Mouse (Mus musculus): ENCODE data around the gene Fhdc1.

The Fhdc1 gene

DNA sequence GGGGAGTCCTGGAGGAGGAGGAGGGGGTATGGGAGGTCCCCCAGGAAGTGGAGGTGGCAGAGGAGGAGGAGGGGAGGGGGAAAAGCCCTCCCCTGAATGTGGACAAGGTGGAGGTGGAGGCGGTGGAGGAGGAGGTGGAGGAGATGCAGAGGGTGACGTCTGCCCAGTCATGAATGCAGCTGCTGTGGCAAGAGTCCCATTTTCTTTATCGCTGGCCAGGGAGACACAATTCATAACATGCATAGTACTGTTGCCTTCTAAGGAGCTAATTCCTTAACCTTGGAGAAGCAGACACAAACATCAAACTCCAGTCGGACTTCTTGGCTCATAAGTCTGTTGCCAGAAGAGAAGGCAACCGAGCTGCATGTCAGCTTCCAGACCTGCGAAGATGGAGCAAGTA, 5.8 kb downstream of the Fhdc1 start:
- in situ Hi-C loops (cut with MboI, MseI): no loop called here

GRCm38 (mm10) chr3:84472955-84473354, 7.3 kb downstream of the Fhdc1 start:
- in situ Hi-C loops (cut with MboI, MseI): no loop called here

GRCm38 (mm10) chr3:84472527-84472926, 7.7 kb downstream of the Fhdc1 start:
- in situ Hi-C loops (cut with MboI, MseI): no loop called here

DNA sequence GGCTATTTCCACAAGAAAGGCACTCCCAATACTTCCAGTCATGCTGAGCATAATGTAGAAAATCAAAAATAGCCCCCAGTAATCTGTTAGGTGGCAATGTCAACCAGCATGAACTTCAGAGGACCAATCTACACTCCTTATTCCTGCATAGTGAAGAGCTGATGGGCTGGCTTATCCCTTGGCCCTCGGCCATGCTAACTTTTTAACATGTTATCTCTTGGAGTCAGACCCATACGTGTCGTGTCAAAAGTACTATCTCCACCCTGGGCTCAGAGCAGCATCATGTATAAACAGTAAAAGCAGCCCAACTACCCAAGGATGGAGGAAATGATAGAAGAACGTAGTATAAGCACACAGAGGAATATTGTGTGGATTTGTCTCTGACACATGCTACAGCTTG, 9.1 kb downstream of the Fhdc1 start:
- in situ Hi-C loops (cut with MboI, MseI): no loop called here

- in situ Hi-C loops (cut with MboI, MseI): no loop called here
Observed at GRCm38 (mm10) chr3:84468111-84468453, 12.1 kb downstream of the Fhdc1 start.

- in situ Hi-C loops (cut with MboI, MseI): no loop called here
Observed at GRCm38 (mm10) chr3:84467419-84468110, 12.7 kb downstream of the Fhdc1 start.

- in situ Hi-C loops (cut with MboI, MseI): no loop called here
Observed at GRCm38 (mm10) chr3:84465822-84466500, 14.3 kb downstream of the Fhdc1 start.

GRCm38 (mm10) chr3:84461687-84462086, 18.5 kb downstream of the Fhdc1 start:
- in situ Hi-C loops (cut with MboI, MseI): no loop called here

GRCm38 (mm10) chr3:84460952-84461351, 19.3 kb downstream of the Fhdc1 start:
- in situ Hi-C loops (cut with MboI, MseI): no loop called here

DNA sequence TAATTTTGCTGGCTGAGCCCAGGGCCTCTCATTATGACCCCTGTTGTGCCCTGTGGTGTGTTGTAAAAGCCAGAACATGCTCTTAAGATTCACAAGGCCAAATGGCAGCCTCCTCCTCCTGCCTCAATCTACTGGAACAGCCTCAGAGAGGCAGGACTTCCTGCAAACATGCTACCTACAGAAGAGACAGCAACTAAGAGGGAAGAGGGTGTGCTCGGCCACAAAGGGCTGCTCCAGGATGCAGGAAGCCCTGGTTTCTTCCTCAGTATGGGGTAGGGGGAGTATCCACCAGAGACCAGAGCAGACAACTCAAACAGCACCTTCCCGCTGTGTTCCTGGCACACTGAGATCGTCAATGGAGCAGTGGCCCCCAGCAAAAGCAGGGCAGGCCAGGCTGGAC, 19.7 kb downstream of the Fhdc1 start:
- in situ Hi-C loops (cut with MboI, MseI): no loop called here

DNA sequence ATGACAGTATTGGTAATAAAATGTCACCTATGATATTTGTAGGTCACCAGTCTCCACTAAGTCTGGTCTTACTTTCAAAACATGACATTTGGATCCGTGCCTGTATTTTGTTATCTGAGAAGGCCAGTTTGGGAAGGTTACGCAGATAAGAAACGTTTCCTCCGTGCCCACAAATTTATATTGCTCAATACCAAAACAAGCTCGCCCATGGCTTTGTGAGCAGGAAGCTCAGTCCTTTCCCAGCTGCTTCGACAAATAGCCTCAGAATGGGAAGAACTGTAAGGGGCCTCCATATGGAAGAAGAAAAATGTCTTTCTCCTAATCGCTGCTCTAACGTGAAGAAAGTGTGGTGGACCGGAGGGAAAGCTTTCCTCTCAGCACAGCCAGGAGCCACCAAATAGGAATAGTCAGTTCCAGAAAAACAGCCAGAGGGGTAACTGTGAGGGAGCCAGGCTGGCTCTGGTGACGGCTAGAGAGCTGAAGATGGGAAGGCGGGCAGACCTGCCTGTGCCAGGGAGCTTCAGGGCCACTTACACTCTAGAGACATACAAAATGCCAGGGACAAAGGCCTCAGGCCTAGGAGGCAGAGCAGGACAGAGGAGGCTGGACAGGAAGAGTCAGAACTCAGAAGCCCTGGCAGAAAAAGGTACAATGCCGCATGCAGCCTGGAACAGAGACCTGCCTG, 24.4 kb downstream of the Fhdc1 start:
- in situ Hi-C loops (cut with MboI, MseI): no loop called here

DNA sequence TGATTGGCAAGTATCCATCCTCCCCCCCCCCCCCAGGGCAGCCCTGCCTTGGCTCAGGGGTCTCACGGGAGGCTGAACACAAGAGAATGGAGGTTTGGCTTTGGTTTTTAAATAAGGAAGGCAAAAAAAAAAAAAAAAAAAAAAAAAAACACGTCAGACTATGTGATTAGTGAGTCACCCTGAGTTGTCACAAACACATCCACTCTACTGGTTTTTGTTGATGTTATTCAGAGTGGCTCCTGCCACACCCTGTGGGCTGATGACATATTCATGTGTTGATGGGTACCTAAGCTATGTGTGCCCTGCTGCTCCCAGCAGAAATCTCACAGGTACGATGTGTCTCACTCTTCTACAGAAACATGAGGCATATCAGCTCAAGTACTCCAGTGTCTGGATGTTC, 29.6 kb downstream of the Fhdc1 start:
- in situ Hi-C loops (cut with MboI, MseI): no loop called here

DNA sequence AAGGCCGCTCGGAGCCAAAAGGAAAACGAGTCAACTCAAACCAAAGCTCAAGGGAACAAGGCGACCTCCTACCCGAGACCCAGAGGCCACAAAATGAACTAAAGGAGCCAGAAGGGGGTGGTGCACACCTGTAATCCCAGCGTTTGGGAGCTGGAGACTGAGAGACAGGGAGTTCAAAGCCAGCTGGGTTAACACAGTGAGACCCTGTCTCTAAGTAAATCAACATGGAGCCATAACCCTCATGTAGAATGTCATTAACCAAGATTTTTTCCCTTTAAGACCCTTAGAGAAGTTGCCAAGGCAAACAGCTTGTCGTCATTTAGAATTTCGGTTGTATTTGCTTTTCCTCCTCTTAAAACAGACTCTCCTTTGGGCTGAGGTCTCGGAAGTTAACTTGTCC, 31.2 kb downstream of the Fhdc1 start:
- in situ Hi-C loops (cut with MboI, MseI): no loop called here

GRCm38 (mm10) chr3:84447803-84448202, 32.4 kb downstream of the Fhdc1 start:
- in situ Hi-C loops (cut with MboI, MseI): no loop called here

DNA sequence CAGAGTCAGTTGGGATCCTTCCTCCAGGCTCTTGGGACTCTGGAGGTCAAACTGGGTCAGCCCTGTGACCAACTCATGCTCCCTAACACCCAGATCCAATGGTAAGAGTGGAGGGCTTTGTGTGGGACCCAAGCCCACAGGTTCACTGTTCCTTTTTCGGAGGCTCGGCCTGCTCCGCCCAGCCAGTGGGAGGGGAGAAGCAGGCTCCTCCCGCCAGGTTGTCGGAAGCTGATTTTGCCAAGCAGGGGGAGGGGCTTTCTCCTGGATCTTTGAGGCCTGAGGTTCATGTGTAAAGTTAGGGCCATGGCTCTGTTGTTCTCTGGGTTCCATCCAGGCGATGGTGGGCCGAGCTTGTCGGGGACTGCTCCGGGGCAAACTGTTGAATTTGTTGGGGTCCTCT, 34.4 kb downstream of the Fhdc1 start:
- in situ Hi-C loops (cut with MboI, MseI): no loop called here

GRCm38 (mm10) chr3:84442890-84443289, 37.3 kb downstream of the Fhdc1 start:
- in situ Hi-C loops (cut with MboI, MseI): no loop called here

- in situ Hi-C loops (cut with MboI, MseI): no loop called here
Observed at GRCm38 (mm10) chr3:84439431-84440210, 40.6 kb downstream of the Fhdc1 start.

DNA sequence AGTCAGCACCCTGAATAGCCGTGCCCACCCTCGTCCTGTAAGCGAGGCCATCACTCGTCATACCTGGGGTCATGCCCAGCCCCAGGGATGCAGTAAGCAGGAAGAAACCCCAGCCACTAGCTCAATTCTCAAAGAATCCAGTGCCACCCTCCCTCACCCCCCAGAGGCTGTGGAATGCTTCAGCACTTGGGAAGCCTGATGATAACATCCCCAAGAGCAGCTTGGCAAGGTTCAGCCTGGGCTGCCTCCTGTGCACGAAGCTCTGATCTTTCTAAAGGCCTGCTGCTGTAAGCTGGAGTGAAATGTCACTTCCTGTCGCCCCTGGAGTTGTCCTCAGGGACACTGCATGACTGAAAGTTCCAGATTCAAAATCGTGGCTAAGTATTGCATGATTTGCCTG, 41.4 kb downstream of the Fhdc1 start:
- in situ Hi-C loops (cut with MboI, MseI): no loop called here

GRCm38 (mm10) chr3:84438118-84438517, 42.1 kb downstream of the Fhdc1 start:
- in situ Hi-C loops (cut with MboI, MseI): no loop called here

GRCm38 (mm10) chr3:84436947-84437346, 43.3 kb downstream of the Fhdc1 start:
- in situ Hi-C loops (cut with MboI, MseI): no loop called here

DNA sequence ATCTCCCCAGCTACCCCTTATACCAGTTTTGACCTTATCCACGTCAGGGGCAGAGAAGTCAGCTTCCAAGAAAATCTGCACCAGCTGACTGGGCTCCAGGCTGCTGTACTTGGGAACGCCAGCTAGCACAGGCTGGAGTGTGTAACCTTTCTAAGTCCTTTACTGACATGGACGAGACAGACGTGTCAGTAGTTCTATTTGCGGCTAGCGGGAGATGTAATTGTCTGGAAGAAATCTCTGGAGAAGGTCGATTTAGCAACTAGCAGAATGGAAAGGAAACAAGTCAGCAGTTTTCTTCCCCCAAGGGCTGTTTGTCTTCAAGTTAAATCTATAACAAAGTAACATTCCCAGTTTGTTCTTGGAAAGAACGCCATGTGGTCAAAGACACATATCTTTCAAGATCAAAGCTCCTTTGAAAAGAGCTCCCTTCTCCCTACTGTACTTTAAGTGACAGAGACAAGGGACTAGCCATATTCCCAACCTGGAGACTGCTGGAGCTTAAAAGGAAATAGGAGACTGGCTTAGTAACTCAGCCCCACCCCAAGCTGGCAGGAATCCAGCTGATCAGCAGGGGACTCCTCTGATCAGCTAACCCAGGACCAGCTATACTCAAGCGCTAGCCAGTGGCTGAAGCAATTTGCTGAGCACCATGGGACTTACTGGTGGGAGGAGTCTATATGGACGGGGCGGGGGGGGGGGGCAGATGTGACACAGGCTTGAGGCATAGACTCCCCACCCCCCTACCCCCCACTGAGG, 44.8 kb downstream of the Fhdc1 start:
- in situ Hi-C loops (cut with MboI, MseI): no loop called here

Measured in regulatory T cell (primary cell).